Mouse (Mus musculus) layer of hippocampus, postnatal 36 days (tissue): ENCODE data around the gene Pigl. TPM values are rescaled to one million over a fixed set of nuclear protein-coding genes. Genes with fewer than 3 reads are reported as not detected.
"Not testable (repeated sequence)": the region's sequence is repeated elsewhere in the genome, so short reads cannot be mapped to it uniquely, and the experiment has no call there.

Experiments
- DNase-seq, 2 experiments: peaks; one replicate each; pipeline ENCODE4 v3.0.0; 2022
- total RNA-seq, 2 experiments: library from RNA; stranded (reverse); gene quantifications; 2 replicates each; pipeline ENCODE4 v1.2.3; 2021

Gene Pigl
- total RNA-seq = 1 to 10 TPM; 6.4 to 8.4 TPM

DNA sequence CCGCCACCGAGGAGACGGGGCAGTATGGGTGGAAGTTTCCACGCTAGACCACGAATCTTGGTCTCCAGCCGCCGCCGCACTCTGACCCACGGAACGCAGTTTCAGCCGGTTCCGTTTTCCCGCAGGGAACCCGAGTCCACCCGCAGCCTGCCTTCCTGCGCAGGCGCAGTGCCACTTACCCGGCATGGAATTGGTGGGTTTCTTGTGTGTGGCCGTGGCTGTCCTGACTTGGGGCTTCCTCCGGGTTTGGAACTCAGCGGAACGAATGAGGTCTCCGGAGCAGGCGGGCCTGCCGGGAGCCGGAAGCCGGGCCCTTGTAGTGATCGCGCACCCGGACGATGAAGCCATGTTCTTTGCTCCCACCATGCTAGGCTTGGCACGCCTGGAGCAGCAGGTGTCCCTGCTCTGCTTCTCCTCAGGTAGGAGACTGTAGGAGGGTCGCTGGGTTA lies at the start of gene Pigl, which contains the start of gene Ncor1:
Gene Pigl (plus strand): TSS at position 185 of the 449 bp plus-strand sequence.
Gene Ncor1 (minus strand): TSS at position 266 of the 449 bp plus-strand sequence.
- peak; percentile 84 to 86 for DNase-seq

DNA sequence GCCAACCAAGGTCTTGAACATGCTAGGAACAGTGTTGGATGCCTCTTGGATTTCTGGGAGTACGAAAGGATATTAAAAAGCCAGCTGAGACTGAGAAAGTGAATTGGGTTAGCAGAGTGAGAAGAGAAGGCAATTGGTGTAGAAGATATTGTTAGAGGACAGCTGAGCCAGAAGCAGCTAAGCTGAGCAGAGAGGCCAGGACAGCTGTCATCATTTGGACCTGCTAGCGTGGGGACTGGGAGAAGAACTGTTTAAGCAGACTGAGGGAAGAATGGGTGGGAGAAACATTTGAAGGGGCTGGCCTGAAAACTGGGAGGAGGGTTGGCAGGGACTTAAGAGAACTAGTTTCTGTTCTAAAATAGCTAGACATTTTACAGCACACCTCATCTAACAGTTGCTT lies 49.4 kb upstream of the Pigl start:
- DNase-seq = no peak

DNA sequence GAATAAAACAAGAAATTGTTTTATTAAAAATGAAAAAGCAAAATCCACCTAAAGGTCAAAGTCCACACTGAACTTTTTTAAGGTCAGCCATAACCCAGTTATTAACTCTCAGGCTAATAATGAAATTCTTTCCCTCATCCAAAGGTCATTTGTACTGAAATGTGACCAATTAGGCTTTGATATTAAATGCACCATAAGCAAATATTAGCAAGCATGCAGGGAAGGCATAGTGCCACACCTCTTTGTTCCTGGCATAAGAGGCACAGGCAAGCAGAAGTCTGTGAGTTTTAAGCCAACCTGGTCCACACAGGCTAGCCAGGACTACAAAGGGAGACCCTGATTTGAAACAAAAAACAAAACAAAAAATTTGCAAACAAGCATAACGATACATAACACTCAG lies 48.6 kb upstream of the Pigl start:
- no peak for DNase-seq

- DNase-seq = no peak
Observed at GRCm38 (mm10) chr11:62415026-62415425, 43.2 kb upstream of the Pigl start.

DNA sequence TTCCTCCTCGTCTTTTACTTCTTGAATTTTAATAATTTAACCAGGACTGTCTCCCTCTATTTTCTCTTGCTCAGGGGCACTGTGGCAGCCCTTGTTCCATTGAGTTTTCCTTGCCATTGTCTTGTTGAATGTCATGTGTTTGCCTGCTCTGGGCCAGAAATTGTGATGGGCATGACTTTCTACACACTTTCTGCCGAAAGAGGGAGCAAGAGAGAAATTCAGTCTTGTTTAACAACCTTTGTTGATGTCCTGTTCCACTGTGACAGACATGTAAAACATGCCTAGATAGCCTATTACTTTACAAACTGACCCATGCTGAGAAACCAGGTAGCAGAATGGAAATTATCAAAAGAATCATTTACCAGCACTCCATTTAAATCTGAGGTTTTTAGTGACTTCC lies 33.7 kb upstream of the Pigl start:
- no peak for DNase-seq

DNA sequence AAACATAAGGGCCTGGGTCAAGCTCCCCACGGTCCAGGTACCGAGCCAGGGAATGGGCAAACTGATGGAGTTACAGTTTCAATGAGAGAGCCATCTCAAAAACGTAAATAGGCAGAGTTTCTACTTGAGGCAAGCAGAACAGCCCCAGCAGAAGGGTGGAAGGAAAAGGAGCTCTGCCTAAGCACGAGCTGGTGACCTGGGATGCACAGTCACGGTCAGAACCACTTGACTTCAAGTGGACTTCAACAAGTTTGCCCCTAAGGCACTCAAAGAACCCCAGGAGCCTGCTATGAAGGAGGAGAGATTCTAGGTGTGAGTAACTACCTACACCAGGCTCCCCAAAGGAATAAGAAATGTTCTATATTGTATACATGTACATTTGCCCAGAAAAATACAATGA lies 32.0 kb upstream of the Pigl start:
- DNase-seq = no peak

- no peak for DNase-seq
Observed at GRCm38 (mm10) chr11:62427105-62427504, 31.2 kb upstream of the Pigl start.

DNA sequence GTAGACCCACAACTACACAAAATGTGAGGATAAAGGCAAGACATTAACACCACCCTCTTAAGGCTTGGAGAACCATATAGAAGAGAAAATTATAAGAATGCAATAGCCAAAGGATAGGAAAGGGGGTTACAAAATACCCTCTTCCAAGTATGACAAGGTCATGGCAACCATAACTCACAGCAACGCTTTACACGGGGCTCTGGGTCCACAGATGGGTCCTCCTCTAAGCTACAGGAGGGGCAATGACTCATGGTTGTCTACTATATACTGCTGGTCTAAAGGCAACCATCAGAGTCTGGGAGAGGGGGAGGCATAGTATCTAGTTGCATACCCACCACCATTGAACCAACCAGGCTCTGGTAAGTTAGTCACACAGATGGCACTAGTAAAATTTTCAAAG lies 26.0 kb upstream of the Pigl start:
- DNase-seq = no peak

DNA sequence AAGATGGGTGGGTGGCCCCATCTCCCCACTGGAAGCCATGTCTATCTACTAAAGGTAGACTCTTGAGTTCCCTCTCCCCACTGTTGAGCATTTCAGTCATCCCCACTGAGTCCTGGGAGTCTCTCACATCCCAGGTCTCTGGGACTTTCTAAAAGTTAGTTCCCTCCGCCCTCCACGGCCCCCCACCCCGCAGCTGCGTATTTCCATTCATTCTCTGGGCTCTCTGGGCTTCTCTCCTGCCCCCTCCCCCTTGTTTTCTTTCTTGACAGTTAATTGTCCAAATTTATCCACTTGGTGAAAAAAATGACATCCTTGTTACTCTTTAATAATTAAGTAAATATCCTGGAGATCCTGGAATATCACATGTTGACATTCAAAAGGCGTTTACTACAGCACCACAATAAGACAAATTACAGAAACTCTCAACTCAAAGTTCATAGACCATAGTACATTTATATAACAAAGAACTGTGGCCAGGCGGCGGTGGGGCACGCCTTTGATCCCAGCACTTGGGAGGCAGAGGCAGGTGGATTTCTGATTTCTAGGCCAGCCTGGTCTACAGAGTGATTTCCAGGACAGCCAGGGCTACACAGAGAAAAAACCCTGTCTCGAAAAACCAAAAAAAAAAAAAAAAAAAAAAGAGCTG lies 17.5 kb upstream of the Pigl start:
- no peak for DNase-seq

DNA sequence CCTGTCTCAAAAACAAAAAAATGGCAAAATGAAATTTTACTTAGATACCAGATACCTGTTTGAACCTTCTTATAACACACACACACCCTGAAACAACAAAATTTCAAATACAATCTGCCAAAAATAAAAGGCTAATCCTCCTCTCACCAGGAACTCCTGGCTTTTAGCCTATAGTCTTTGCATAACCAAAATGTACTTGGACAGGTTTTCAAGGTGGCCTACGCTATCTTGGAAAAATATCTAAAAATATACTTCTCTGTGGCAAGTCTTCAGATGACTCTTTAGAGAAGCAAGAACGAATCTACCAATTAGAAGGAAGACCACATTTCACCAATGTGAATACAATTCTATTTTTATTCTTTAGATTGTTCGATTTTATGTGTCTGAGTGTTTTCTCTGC lies 12.5 kb upstream of the Pigl start:
- DNase-seq = no peak

GRCm38 (mm10) chr11:62448971-62449370 lies 9.3 kb upstream of the Pigl start:
- DNase-seq = no peak

DNA sequence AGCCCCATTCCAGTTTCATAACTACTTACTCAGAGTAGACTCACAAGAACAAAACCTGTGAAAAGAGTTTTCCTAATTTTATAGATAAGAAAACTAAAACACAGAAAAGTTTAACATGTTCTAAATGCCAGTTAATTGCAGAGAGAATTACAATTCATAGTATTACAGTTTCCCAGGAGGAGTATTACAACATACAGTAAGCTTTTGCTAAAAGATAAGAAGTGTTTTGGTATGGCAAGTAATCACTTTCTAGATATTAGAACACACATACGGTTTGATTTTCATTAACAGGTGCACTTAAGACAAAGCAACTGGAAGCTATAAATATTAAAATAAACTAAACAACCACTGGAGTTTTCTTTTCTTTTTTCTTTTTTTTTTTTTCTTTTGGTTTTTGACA lies 3.1 kb upstream of the Pigl start:
- DNase-seq = no peak

DNA sequence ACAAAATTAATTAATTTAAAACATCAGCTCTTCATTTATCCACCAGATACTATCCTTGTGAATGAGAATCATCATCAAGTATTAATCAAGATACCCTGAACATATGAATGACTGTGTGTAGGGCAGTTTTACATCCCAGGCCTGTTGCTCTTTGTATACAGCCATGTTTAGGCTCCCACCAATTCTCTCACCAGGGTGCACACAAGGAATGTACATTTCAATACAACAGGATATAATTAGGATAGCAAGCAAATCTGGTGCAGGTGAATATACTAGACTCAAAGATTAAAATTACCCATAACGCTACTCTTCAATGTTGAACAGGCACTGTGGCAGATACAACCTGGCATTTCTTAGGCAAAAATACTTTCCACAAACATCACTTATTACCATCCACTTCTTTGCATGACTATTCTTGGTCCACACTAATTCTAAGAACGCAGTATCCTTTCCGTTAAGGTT lies 2.2 kb upstream of the Pigl start:
- DNase-seq = no peak

DNA sequence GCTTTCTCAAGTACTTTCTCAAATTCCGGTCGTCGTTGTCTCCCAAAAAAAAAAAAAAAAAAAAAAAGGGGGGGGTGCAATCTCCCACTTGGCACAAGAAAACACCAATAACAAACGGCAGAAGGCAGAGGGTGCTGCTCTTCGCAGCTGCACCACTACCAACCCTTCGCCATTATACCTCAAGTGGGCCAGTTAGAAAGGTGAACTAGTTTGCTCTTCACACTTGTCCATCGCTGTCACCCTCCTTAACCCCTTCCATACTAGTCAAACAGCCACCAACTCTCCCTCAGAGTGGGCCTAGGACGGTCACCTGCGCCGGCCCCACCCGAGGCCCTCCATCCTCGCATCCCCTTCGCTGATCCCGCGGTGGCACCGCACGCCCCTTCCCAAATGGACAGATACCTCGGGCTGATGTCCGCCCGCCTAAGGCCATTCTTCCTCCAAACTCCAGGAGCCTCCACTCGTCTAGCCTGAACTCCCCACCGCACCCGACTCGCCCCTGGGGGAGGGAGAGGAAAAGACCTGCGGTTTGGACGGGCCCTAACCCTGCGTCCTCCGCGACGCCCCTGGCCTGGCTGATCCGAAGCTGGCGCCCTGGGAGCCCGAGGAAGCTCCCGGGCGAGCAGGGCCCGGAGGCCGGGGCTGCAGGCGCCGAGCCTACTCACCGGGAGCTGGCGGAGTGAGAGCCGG lies 1.6 kb upstream of the Pigl start:
- no peak for DNase-seq

- DNase-seq = peak; percentile 87 to 89
Observed at GRCm38 (mm10) chr11:62457241-62457890, 894 bp upstream of the Pigl start.

- DNase-seq = no peak
Observed at GRCm38 (mm10) chr11:62457891-62458270, 379 bp upstream of the Pigl start.

DNA sequence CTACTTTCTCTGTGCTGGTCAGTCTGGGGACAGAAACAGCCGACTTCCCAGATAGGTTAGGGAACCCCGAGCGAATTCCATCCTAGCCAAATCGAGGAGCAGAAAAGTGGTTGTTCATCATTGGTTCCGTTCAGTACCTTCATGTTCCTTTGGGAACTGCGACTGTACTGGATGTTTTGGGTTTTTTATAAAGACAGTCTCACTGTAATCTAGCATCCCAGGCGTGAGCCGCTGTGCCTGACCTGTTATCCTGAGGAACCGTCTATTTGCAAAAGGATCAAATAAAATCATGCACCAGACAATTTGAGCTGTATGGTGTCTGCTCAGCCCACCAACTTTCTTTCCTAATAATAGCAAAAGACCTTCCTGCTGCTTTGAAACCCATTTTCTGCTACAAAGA lies 520 bp downstream of the Pigl start:
- DNase-seq = no peak

- DNase-seq = not testable (repeated sequence)
Observed at GRCm38 (mm10) chr11:62462529-62462928, 4.3 kb downstream of the Pigl start.

DNA sequence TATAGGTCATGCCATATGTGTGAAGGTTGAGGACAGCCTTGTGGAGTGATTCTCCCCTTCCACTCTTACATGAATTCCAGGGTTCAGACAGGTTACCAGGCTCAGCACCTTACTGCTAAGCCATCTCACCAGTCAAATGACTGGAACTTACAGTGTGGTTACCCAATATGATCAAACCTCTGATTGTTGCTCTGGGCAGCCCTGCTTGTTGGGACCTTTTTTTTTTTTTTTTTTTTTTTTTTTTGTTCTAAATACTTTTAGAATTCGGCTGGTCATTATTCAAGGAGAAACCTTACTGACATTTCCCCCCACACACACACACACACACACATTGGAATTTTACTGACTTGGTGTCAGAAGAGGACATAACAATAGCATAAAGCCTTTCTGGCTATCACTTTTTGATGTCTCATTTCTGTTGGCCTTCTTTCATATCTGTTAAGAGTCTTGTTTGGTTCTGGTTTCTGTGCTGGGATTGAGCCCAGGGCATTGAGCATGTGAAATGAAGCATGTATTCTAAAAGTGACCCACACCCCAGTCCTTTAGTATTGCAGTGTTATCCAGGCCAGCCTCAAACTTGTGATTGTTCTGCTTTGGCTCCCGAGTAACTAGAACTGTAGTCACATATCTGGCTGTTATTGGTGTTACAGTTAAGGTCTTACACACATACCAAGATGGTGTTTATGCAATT lies 5.1 kb downstream of the Pigl start:
- DNase-seq = no peak

- no peak for DNase-seq
Observed at GRCm38 (mm10) chr11:62464696-62465095, 6.4 kb downstream of the Pigl start.

DNA sequence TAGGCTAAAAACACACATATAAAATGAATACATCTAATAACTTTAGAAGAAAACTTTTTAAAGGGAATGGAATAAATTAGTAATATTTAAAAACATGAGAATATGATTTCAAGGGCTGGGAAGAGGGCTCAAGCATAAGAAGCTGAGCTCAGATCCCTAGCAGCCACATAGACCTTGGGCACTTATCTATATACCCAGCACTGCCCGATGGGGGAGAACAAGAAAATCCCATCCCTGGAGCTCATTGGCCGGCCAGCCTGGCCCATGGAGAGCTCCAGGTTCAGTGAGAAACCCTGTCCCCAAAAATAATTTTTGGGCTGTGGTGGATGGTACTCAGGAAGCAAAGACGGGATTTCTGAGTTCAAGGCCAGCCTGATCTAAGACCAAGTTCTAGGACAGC lies 7.6 kb downstream of the Pigl start:
- DNase-seq = no peak

DNA sequence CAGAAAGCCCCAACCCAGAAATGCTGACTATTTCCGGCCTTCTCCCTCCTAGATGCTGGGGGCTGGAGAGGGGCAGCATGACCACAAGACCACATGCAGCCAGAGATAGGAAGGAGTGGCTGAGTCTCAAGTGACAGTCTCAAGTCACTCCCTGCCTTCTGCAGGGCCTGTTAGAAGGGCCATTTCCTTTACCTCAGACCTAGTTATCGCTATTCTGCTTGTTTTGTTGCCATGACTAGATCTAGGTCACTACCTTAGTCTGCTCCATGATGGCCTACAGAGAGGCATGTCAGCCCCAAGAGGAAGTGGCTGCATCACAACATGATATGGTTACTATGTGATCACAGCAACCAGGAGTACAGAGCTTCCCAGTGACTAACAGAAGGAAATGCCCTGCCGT lies 8.3 kb downstream of the Pigl start:
- no peak for DNase-seq

DNA sequence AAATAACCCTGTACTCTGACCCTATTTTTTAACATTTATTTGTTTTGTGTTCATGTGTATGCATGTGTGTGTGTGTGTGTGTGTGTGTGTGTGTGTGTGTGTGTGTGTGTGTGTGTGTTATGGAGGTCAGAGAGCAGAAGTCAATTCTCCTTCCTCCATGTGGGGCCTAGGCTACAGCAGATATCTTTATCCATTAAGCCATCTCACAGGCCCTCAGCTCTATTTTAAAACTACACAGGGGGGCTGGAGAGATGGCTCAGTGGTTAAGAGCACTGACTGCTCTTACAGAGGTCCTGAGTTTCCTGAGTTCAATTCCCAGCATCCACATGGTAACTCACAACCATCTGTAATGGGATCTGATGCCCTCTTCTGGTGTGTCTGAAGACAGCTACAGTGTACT lies 9.0 kb downstream of the Pigl start:
- DNase-seq = not testable (repeated sequence)
